Mouse (Mus musculus): ENCODE results near the gene Srebf1. TPM values are rescaled to one million over a fixed set of nuclear protein-coding genes. Genes with fewer than 3 reads are reported as not detected.
A peak's percentile ranks its signal among the peaks of the same experiment; 100 is the strongest.

Gene Srebf1
- total RNA-seq, 2 experiments from 2014 or later: 20.9 to 24.5 TPM

DNA sequence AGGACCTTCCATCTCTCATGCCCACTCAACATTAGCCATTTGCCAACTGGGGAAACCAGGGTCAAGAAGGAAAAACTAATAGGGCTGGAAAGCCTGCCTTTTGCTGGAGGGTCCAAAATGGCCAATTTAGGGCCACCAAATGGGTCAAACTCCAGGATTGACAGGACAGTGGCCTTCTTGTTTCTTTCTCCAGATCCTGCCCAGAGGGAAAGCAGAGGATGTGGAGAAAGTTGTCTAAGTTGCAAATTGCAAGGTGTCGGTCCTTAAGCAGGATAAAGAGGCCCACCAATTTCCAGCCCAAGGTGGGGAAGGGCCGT lies 12.5 kb downstream of the Srebf1 start:
- no peak for DNase-seq
- intact Hi-C loops (cut with DNase I; ENCODE audit: low total_unique reads): no loop called here

DNA sequence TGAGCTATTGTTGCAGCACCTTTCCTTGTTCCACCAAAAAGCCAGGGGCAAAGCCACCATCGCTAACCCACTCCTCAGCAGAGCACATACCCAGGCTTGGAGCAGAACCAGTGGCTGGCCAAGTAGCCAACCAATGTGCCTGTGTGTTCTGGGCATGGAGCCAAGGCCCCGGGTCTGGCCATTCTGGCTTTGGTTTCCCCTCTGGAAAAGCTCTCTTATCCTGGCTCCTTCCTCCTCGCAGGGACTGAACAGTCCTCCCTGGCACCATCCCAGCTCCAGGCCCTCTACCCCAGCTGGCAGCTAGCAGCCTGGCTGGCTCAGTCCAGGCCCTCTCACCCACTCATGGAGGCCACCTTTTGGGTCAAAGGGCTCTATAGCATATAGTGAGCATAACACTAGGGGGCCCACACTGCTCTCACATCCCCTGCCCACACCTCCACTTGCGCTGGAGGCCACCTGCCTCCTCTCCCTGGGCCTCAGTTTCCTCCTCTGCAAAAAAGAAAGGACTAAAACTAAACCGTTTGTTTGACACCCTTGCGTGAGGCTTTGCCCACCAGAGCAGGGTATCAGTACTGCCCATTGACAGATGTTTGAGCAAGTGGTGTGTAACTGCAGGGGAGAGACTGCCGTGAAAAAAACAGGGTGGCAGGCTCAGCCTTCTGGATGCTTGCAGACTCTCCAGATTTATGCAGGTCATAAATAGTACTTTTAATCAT lies 13.0 kb downstream of the Srebf1 start:
- peak; percentile 78 for DNase-seq
- intact Hi-C loops (cut with DNase I; ENCODE audit: low total_unique reads): no loop called here

DNA sequence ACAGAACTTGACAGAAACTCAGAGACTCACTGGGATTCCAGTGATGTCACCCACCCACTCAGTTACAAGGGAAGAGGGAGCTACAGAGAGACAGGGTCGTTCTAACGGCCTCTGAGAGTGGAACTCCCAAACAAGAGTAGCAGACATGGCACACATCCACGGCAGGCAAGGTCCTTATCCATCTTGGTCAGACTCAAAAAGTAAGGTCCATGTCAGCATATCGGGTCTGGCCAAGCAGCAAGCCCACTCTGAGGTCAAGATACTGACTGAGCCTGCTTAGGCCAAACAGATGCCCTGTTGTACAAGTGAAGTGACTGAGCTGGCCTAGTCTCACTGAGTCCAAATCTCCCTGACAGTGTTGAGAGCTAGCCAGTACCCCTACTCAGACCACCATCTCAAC lies 13.7 kb downstream of the Srebf1 start:
- intact Hi-C loops (cut with DNase I; ENCODE audit: low total_unique reads): no loop called here
- no peak for DNase-seq

DNA sequence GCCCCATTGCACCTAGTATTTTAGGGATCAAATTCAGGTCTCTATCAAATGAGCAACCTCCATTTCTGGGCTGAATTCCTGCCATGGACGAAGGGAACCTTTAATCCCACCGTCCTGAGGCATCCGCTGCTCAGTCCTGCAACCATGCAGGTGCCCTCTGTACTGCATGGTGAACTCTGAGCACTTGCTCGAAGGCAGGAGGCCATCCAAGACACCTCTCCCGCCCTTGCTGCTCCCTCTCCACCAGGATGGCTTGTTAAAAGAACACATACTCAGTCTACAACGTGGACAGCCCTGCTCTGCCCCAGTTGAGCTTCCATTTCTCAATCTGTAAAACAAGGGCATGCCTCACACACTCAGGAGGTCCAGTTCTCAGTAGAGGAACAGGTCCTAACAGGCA lies 14.2 kb downstream of the Srebf1 start:
- intact Hi-C loops (cut with DNase I; ENCODE audit: low total_unique reads): no loop called here
- DNase-seq: no peak

DNA sequence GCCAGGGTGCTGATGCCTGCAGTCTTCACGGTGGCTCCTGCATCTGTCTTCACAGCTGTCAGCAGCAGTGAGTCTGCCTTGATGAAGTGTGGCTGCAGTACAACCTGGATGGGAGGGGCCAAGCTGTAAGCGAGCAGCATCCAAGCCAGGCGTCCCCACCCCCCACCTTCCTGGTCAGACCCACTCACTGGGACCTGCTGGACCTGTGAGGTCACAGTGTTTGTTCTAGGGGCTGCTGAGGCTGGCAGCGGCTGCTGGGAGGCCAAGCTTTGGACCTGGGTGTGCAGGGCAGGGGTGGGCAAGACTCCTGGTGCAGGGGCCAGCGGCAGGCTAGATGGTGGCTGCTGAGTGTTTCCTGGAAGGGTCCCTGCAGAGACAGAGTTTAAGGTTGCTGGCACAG lies 16.2 kb downstream of the Srebf1 start:
- intact Hi-C loops (cut with DNase I; ENCODE audit: low total_unique reads): no loop called here
- no peak for DNase-seq

DNA sequence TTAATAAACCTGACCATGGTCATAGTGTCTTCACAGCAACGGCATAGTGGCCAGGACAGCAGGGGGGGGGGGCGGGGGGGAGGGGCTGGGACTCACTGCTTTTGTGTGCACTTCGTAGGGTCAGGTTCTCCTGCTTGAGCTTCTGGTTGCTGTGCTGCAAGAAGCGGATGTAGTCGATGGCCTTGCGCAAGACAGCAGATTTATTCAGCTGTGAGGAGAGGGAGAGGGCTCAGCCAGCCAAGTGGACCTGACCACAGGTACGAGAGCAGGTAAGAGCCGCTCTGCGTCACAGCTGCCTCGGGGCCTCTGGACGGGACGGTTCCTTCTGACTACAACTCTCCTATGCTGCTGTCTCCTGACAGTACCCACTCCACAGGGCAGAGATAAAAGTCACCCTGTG lies 17.4 kb downstream of the Srebf1 start:
- DNase-seq: no peak
- intact Hi-C loops (cut with DNase I; ENCODE audit: low total_unique reads): no loop called here

DNA sequence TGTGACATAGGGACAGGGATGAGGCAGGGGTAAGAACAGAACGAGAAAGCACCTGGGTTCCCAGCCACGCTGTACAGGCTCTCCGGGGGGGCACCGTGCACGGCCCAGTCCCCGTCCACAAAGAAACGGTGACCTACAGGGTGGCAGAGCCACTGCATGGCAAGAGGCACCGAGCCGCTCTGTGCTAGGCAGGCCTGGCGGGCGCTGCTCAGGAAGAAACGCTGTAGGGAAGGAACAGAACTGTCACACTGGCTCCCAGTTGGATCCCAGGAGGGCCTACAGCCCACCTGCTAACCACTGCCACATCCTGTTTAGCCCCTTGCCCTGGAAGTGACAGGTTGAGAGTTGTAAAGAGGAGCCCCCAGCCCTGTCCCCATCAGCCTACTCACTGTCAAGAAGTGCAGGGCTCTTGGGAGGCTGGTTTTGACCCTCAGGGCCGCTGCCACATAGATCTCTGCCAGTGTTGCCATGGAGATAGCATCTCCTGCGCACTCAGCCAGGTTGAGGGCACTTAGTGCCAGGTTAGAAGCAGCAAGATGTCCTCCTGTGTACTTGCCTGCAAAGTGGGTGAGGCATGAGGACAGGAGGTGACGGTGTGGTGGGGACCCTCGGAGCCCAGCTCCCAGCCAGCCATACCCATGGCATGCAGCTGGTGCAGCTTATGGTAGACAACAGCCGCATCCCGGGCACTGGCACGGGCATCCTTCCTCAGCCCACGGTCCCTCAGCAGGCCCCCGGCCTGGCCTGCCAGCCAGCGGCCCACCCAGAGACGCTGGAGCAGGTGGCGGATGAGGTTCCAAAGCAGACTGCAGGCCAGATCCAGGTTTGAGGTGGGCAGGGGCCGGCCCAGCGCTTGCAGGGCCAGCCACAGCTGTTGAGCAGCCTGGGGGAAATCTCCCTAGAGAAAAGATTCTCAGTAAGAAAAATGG lies 19.4 kb downstream of the Srebf1 start:
- DNase-seq: no peak
- intact Hi-C loops (cut with DNase I; ENCODE audit: low total_unique reads): loop anchor here (5.0 kb wide), 1 partner anchor 94 kb away; no protein-coding TSS in a partner anchor

DNA sequence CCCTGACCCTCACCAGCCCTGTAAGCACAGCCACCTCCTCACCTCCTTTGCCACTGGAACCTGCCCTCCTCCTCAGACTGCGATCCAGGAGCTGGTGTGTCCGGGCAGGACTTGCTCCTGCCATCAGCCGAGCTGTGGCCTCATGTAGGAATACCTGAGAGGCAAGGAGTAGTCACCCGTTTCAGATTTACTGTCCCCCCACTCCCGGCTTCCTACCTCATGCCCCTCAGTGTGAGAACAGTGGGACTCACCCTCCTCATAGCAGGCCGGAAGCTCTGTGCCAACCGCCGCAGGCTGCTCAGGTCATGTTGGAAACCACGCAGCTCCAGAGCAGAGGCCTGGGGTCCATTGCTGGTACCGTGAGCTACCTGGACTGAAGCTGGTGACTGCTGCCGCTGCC lies 22.0 kb downstream of the Srebf1 start:
- no peak for DNase-seq
- intact Hi-C loops (cut with DNase I; ENCODE audit: low total_unique reads): loop anchor here (5.0 kb wide), 1 partner anchor 97 kb away; no protein-coding TSS in a partner anchor

DNA sequence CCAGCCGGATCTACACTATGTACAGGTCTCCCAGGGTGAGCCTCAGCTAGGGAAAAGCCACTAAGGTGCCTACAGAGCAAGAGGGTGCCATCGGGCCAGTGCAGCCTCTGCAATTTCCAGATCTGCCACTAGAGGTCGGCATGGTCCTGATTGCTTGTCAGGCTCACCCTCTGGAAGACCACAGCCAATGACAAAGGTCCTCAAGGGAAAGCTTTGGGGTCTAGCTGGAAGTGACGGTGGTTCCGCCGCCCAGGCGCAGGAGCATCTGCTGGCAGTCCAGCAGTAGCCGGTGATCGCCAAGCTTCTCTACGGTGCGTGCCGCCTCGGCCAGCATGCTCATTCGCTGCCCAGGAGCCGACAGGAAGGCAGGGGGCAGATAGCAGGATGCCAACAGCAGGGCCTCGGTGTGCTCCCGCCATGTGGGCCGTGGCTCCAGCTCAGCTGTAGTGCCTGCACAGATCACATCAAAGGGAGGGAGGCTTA lies 22.6 kb downstream of the Srebf1 start:
- peak; percentile 86 for DNase-seq
- intact Hi-C loops (cut with DNase I; ENCODE audit: low total_unique reads): loop anchor here (5.0 kb wide), 2 partner anchors 98 to 213 kb away; no protein-coding TSS in a partner anchor

DNA sequence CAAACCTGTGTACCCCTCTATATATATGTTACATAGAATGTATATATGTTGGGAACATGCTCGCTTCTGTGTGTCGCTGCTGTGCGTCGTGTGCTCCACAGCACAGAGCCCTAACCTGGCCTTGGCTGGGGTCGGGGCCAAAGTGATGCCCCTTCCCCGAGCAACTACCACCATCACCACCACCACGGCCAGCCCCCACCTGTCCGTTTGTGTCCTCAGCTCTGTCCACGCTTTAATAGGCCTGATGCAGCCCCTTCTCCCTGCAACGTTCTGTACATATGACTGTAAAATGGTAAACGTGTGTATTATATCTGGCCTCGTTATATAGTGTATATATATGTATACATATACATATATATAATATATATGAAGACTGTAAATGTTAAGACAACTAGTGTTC lies 23.7 kb downstream of the Srebf1 start:
- intact Hi-C loops (cut with DNase I; ENCODE audit: low total_unique reads): loop anchor here (5.0 kb wide), 1 partner anchor 214 kb away; no protein-coding TSS in a partner anchor
- DNase-seq: no peak

DNA sequence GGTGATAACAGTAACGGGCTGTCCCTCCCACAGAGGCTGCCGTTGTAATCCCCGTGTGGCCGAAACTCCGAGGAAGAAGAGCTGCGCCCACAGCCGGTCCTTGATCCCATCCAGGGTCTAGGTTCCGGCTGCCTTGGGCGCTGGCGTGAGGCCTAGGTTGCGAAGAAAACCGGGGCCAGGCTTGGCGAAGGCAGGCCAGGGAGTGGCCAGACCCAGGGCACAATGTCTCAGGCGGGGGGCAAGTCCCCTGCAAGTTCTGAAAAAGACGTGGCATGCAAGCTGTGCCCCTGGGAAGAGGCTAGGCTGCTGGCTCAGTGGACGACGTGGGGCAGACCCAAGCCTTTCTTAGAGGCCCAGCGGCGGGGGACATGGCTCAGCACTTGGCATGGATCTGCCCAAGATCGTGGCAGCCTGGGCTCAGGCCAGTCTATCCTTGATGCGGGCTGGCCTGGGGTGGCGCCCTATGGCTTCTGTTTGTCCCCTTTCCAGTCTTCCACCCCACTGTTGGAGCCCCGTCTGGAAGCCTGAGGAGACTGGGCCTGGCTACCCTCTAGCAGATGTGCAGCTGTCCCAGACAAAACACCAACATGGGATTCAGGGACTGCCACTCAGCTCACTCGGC lies 24.3 kb downstream of the Srebf1 start:
- DNase-seq: no peak
- intact Hi-C loops (cut with DNase I; ENCODE audit: low total_unique reads): loop anchor here (5.0 kb wide), 1 partner anchor 214 kb away; no protein-coding TSS in a partner anchor

DNA sequence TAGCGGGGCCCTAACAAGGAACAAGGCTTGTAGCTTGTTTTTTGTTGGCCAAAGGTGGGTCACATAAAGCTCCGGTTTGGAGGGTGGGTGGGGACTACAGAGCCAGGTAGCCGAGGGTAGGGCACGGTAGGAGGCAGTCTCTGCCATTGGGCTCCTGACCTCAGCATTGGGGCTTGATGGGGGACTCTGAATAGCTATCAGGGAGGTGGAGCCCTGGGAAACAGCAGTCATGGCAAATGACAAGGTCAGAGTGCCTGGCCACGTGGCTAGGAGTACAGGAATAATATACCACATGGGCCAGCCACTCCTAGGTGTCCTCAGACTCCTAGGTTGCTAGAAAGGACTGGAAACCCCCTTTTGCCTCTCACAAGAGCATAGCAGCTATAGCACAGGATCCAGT lies 26.0 kb downstream of the Srebf1 start:
- DNase-seq: no peak
- intact Hi-C loops (cut with DNase I; ENCODE audit: low total_unique reads): loop anchor here (5.0 kb wide), 1 partner anchor 216 kb away; no protein-coding TSS in a partner anchor

DNA sequence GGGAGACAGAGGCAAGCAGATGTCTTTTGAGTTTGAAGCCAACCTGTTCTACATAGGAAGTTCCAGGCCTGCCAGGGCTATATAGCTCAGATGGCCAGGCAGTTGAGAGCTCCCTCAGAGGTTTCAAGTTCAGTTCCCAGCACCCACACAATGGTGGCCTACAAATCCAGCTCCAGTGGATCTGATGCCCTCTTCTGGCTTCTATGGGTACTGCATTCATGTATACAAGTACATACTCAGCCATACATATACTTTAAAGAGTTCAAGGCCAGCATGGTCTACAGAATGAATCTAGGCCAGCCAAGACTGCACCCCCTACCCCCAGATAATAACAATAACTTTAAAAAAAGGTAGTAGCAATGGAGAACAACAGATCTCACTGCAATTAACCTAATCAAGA lies 27.3 kb downstream of the Srebf1 start:
- intact Hi-C loops (cut with DNase I; ENCODE audit: low total_unique reads): loop anchor here (5.0 kb wide), 1 partner anchor 217 kb away; no protein-coding TSS in a partner anchor
- DNase-seq: no peak

DNA sequence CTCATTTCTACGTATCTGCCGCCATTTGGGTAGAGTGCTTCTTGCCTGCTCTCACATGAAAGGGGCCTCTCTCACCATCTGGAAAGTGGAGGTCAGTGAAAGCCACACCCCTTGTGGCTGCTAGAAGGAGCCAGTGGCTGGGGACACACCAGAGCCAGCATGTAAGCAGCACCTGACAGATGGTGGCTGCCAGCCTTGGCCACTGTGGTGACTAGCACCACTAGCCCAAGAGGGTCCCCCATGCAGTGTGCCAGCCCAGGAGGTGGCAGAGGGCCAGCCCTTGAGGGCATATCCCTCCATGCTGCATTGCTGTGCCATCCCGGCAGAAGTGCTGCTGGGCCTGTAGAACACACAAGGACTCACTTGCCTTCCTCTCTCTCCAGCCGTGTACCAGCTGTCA lies 28.8 kb downstream of the Srebf1 start:
- DNase-seq: no peak
- intact Hi-C loops (cut with DNase I; ENCODE audit: low total_unique reads): no loop called here

DNA sequence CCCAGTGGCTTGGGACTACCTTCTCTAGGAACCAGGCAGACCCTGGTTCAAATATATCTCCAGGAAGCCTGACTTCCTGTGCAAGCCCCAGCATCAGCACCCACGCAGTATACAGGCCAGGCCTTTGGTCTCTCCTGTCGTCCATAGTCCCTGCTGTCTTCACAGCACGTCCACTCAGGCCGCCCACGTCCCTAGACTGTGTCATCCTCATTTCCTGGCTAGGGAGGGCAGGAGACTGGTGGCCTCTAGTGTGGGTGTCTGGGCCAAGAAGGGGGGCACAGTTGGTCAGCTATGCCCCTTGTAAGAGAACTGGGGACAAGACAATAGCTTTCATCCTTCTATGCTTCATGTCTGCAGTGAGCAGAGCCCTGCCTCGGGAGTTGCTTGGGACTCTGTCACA lies 29.8 kb downstream of the Srebf1 start:
- DNase-seq: no peak
- intact Hi-C loops (cut with DNase I; ENCODE audit: low total_unique reads): no loop called here

DNA sequence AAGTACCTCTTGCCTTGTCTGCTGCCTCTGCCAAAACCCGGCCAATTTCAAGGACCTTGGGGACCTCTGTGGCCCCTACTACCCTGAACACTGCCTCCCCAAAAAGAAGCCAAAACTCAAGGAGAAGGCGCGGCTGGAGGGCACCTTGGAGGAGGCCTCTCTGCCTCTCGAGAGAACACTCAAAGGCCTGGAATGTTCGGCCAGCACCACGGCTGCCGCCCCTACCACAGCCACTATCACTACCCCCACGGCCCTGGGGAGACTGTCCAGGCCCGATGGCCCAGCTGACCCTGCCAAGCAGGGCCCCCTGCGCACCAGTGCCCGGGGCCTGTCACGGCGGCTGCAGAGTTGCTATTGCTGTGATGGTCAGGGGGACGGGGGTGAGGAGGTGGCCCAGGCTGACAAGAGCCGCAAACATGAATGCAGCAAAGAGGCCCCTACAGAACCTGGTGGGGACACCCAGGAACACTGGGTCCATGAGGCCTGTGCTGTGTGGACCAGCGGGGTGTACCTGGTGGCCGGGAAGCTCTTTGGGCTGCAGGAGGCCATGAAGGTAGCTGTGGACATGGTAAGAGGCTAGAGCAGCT lies 32.2 kb downstream of the Srebf1 start:
- DNase-seq: no peak
- intact Hi-C loops (cut with DNase I; ENCODE audit: low total_unique reads): no loop called here

DNA sequence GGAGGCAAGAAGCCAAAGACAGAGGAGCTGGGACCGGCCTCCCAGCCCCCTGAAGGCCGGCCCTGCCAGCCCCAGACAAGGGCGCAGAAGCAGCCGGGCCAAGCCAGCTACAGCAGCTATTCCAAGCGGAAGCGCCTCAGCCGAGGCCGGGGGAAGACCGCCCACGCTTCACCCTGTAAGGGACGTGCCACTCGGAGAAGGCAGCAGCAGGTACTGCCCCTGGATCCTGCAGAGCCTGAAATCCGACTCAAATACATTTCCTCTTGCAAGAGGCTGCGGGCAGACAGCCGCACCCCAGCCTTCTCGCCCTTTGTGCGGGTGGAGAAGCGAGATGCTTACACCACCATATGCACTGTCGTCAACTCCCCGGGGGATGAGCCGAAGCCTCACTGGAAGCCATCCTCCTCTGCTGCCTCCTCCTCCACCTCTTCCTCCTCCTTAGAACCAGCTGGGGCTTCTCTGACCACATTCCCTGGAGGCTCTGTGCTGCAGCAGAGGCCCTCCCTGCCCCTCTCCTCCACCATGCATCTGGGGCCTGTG lies 32.8 kb downstream of the Srebf1 start:
- intact Hi-C loops (cut with DNase I; ENCODE audit: low total_unique reads): loop anchor here (5.0 kb wide), 1 partner anchor 82 kb away; the partner anchor contains the start of gene Rai1
- DNase-seq: no peak

DNA sequence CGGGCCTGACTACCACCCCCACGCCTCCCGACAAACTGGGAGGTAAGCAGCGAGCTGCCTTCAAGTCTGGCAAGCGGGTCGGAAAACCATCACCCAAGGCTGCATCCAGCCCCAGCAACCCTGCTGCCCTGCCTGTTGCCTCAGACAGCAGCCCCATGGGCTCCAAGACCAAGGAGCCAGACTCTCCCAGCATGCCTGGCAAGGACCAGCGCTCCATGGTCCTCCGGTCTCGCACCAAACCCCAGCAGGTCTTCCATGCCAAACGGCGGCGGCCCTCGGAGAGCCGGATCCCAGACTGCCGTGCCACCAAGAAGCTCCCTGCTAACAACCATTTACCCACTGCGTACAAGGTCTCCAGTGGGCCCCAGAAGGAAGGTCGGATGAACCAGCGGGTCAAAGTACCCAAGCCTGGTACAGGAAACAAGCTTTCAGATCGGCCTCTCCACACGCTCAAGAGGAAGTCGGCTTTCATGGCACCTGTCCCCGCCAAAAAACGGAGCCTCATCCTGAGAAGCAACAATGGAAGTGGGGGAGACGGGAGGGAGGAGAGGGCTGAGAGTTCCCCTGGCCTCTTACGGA lies 34.0 kb downstream of the Srebf1 start:
- no peak for DNase-seq
- intact Hi-C loops (cut with DNase I; ENCODE audit: low total_unique reads): loop anchor here (5.0 kb wide), 1 partner anchor 81 kb away; the partner anchor contains the start of gene Rai1

DNA sequence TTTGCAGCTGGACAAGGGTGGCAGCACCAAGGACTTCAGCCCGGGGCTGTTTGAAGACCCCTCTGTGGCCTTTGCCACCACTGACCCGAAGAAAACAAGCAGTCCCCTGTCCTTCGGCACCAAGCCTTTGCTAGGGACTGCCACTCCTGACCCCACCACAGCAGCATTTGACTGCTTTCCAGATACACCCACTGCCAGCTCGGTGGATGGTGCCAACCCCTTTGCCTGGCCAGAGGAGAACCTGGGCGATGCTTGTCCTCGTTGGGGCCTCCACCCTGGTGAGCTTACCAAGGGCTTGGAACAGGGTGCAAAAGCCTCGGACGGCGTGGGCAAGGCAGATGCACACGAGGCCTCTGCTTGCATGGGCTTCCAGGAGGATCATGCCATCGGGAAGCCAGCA lies 35.3 kb downstream of the Srebf1 start:
- no peak for DNase-seq
- intact Hi-C loops (cut with DNase I; ENCODE audit: low total_unique reads): loop anchor here (5.0 kb wide), 1 partner anchor 80 kb away; the partner anchor contains the start of gene Rai1
